Mouse (Mus musculus): ENCODE data around the gene Elp5.

GRCm38 (mm10) chr11:69936714-69937347, 45.5 kb downstream of the Elp5 start:
- no peak for TF ChIP-seq POLR2A (IDR thresholded peaks at IDR 0.05; ENCODE audit: low read depth, low read length)
- TF ChIP-seq CTCF (IDR thresholded peaks at IDR 0.05; ENCODE audit: extremely low read depth, insufficient read length, insufficient replicate concordance, low read depth, low read length) = no peak
